ENCODE assay signal across 8 mouse cellular contexts in the genomic region with DNA sequence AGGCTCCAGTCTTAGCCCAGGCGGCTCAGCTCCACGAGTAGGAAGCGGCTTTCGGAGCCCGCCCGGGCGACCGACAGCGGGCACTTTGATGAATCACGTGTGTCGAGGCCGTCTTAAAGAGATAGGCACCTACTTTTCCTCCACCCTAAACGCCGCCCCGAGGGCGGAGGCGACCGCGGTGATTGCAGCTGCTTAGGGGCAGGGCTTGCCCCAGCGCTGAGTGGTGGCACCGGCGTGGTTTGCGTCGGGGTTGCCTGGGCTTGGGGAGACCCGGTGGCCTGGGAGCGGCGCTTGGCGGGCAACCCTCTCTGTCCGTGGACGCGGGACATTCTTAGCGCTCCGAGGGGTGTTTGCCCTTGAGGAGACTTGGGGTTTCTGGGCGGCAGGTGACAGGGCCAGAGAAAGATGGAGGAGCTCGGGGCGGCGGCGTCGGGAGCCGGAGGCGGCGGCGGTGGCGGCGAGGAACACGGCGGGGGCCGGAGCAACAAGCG. TPM values are rescaled to one million over a fixed set of nuclear protein-coding genes. Genes with fewer than 3 reads are reported as not detected.
A peak's percentile ranks its signal among the peaks of the same experiment; 100 is the strongest.
DNase-seq lines count a peak whose midpoint lies in the region; ATAC-seq lines count a peak whose summit lies in the region.

Diaph2 (plus strand) TSS at position 172 of the 491 bp plus-strand sequence.

- no peaks in the 10 kb centered on the region for H3K27me3 ChIP-seq in heart, embryonic 14.5 days (ENCODE audit: control insufficient read depth, insufficient read depth, low read length)
- H3K27me3 ChIP-seq in liver, embryonic 12.5 days (replicated peaks): peaks cover 4% of the 10 kb centered on the region; the same call in 1 of the 2 replicates
- H3K27me3 ChIP-seq in splenic B cell, adult 2 months (ENCODE audit: control insufficient read depth, insufficient read depth, low read length, poor library complexity, severe bottlenecking): no peaks in the 10 kb centered on the region

- H3K36me3 ChIP-seq in heart, embryonic 14.5 days (ENCODE audit: control insufficient read depth, insufficient read depth, low read length): no peaks in the 10 kb centered on the region
- no peaks in the 10 kb centered on the region for H3K36me3 ChIP-seq in liver, embryonic 12.5 days
- H3K36me3 ChIP-seq in splenic B cell, adult 2 months (ENCODE audit: control insufficient read depth, insufficient read depth, low read length, poor library complexity, severe bottlenecking): no peaks in the 10 kb centered on the region

- peak within 1 kb of the TSS; percentile 72 for H3K9ac ChIP-seq in heart, embryonic 14.5 days (ENCODE audit: low read length)
- H3K9ac ChIP-seq in liver, embryonic 12.5 days: peak within 1 kb of the TSS; percentile 41

- H3K9me3 ChIP-seq in heart, embryonic 14.5 days (ENCODE audit: control insufficient read depth, low read length): no peaks in the 10 kb centered on the region
- H3K9me3 ChIP-seq in liver, embryonic 12.5 days (replicated peaks): no peaks in the 10 kb centered on the region

- no peaks in the 10 kb centered on the region; the same call in 1 of the 2 replicates for H3K4me1 ChIP-seq in brown adipose tissue, adult 24 weeks (ENCODE audit: control insufficient read depth, insufficient read depth, insufficient read length, low read length)
- H3K4me1 ChIP-seq in heart, embryonic 14.5 days (ENCODE audit: control insufficient read depth in 2 of 2, insufficient read depth in 2 of 2, low read length in 2 of 2): no peaks in the 10 kb centered on the region
- H3K4me1 ChIP-seq in liver, embryonic 12.5 days: no peaks in the 10 kb centered on the region

- ATAC-seq in heart, embryonic 14.5 days (ENCODE audit: insufficient number of reproducible peaks, insufficient read depth, low FRiP score, low read depth): peak; percentile 90
- ATAC-seq in liver, embryonic 12.5 days: peak; percentile 93

- DNase-seq in B cell, adult 2 months: peak; percentile 84 to 85
- peak; percentile 60 for DNase-seq in fibroblast of lung, adult 2 months (ENCODE audit: low read depth)
- peak; percentile 85 for DNase-seq in kidney, postnatal 10 days
- peak; percentile 89 for DNase-seq in naive thymus-derived CD4-positive, alpha-beta T cell, adult 2 months (ENCODE audit: low read depth)
- DNase-seq in splenic B cell, adult 2 months (ENCODE audit: low read depth, low spot score): peak; percentile 89

- 17% methylated on average over 48 of the region's 49 CpGs for WGBS in heart, embryonic 14.5 days
- WGBS in liver, embryonic 12.5 days (ENCODE audit: insufficient replicate concordance): 8% methylated on average over 36 of the region's 49 CpGs

- peak within 1 kb of the TSS; percentile 89 for H3K27ac ChIP-seq in brown adipose tissue, adult 24 weeks (replicated peaks; ENCODE audit: low read depth, low read length)
- peak within 1 kb of the TSS; percentile 50 to 64; a peak in 3 of 4 replicates for H3K27ac ChIP-seq in heart, embryonic 14.5 days (replicated peaks in 1 of 2; ENCODE audit: control insufficient read depth in 1 of 2, insufficient read depth in 1 of 2, low read depth in 2 of 2, low read length in 2 of 2)
- no peak within 1 kb of the TSS for H3K27ac ChIP-seq in liver, embryonic 12.5 days

- peak within 1 kb of the TSS; percentile 67 for H3K4me2 ChIP-seq in heart, embryonic 14.5 days (ENCODE audit: low read length)
- H3K4me2 ChIP-seq in liver, embryonic 12.5 days: peak within 1 kb of the TSS; percentile 67

- peak within 1 kb of the TSS; percentile 99 for H3K4me3 ChIP-seq in brown adipose tissue, adult 24 weeks (ENCODE audit: insufficient read depth, low read depth, low read length)
- peak within 1 kb of the TSS; percentile 59 to 70 for H3K4me3 ChIP-seq in heart, embryonic 14.5 days (ENCODE audit: control insufficient read depth in 1 of 2, insufficient read depth in 1 of 2, low read depth in 1 of 2, low read length in 2 of 2)
- peak within 1 kb of the TSS; percentile 57 for H3K4me3 ChIP-seq in liver, embryonic 12.5 days

RNA-seq across cellular contexts. Expression of gene Diaph2, which starts in this region (rescaled TPM):
- polyA plus RNA-seq in brown adipose tissue, adult 24 weeks (2012; ENCODE audit: insufficient read depth, insufficient read length, missing spikeins): 6.7 and 9.9 TPM in 2 replicates
- 6.8 and 8.0 TPM in 2 replicates for polyA plus RNA-seq in heart, embryonic 14.5 days (2014; fragmentation: Nextera tagmentation; extraction: Ambion mirVana)
- polyA plus RNA-seq in liver, embryonic 12.5 days (2016; fragmentation: Nextera tagmentation; extraction: Ambion mirVana): 1.5 and 1.7 TPM in 2 replicates
